Mouse (Mus musculus) limb, embryonic 15.5 days (tissue): ENCODE measurements around the gene Bex4. TPM values are rescaled to one million over a fixed set of nuclear protein-coding genes. Genes with fewer than 3 reads are reported as not detected.
"Not testable (repeated sequence)": the region's sequence is repeated elsewhere in the genome, so short reads cannot be mapped to it uniquely, and the experiment has no call there.

Experiments used
- ATAC-seq: fragments of 200-750 bp; cut with Nextera tagmentation; 2 replicates; pipeline ENCODE4 v1.8.0; 2017; ENCODE audit warnings: low read depth, moderate TSS enrichment; ENCODE audit not compliant: insufficient number of reproducible peaks, low FRiP score, low TSS enrichment
- H3K27ac ChIP-seq: fragments of 300-500 bp; sonication (generic); 2 replicates; pipeline ENCODE4 v1.5.1; 2015; ENCODE audit warnings: moderate library complexity, mild to moderate bottlenecking, inconsistent platforms
- H3K27me3 ChIP-seq: fragments of 300-500 bp; sonication (generic); 2 replicates; pipeline ENCODE4 v1.6.1; 2015; ENCODE audit warnings: inconsistent platforms
- H3K36me3 ChIP-seq: fragments of 300-500 bp; sonication (generic); 2 replicates; pipeline ENCODE4 v1.6.1; 2015; ENCODE audit warnings: inconsistent platforms
- H3K4me1 ChIP-seq: fragments of 300-500 bp; sonication (generic); 2 replicates; pipeline ENCODE4 v1.6.1; 2015; ENCODE audit warnings: inconsistent platforms
- H3K4me2 ChIP-seq: fragments of 300-500 bp; sonication (generic); 2 replicates; pipeline ENCODE4 v1.6.1; 2015; ENCODE audit warnings: mild to moderate bottlenecking, inconsistent platforms
- H3K4me3 ChIP-seq: fragments of 300-500 bp; sonication (generic); 2 replicates; pipeline ENCODE4 v1.5.1; 2015; ENCODE audit warnings: mild to moderate bottlenecking, inconsistent platforms
- H3K9ac ChIP-seq: fragments of 300-500 bp; sonication (generic); 2 replicates; pipeline ENCODE4 v1.6.1; 2015; ENCODE audit warnings: inconsistent platforms
- H3K9me3 ChIP-seq: fragments of 300-500 bp; sonication (generic); 2 replicates; pipeline ENCODE4 v1.6.1; 2016; ENCODE audit warnings: inconsistent platforms
- WGBS: fragments of 180-500 bp; shearing (Covaris S2); methylation state at CpG from one replicate; pipeline ENCODE4 v1.1.7; 2015; 5-methylcytosine and 5-hydroxymethylcytosine counted together
- polyA plus RNA-seq: library from polyadenylated mRNA; unstranded; fragments of >200 nt; fragmentation: Nextera tagmentation; extraction: Ambion mirVana; gene quantifications from 2 replicates; pipeline ENCODE4 v1.2.1, GENCODE M21; 2015

Gene Bex4
- polyA plus RNA-seq, 1 experiment from 2014 or later, result 32.2 TPM

GRCm38 (mm10) chrX:136139640-136140004 lies 826 bp downstream of the Bex4 start:
- 32% methylated on average over 5 of the region's 5 CpGs for WGBS
- Histone ChIP-seq H3K4me2 (peak overlapping the region; percentile 42), H3K4me3 (peak overlapping the region; percentile 35)
- not testable (repeated sequence) for H3K9ac ChIP-seq, H3K4me1 ChIP-seq, H3K27ac ChIP-seq, H3K27me3 ChIP-seq, H3K36me3 ChIP-seq, ATAC-seq, H3K9me3 ChIP-seq

- no peak overlapping the region for H3K27ac ChIP-seq
- WGBS, result 76% methylated on average over 5 of the region's 5 CpGs
- H3K36me3 ChIP-seq, result no peaks in the 10 kb centered on the region
- no peaks in the 10 kb centered on the region for H3K4me1 ChIP-seq
- no peak for ATAC-seq
- H3K4me2 ChIP-seq, result no peak overlapping the region
- H3K9ac ChIP-seq, result no peak overlapping the region
- no peaks in the 10 kb centered on the region for H3K9me3 ChIP-seq
- no peaks in the 10 kb centered on the region for H3K27me3 ChIP-seq
- H3K4me3 ChIP-seq, result no peak overlapping the region
Observed at GRCm38 (mm10) chrX:136141385-136141784, 2.6 kb downstream of the Bex4 start.

GRCm38 (mm10) chrX:136143711-136144110 lies 4.9 kb downstream of the Bex4 start:
- ATAC-seq, result no peak

GRCm38 (mm10) chrX:136144195-136144594 lies 5.4 kb downstream of the Bex4 start:
- 64% methylated on average over 7 of the region's 7 CpGs for WGBS
- Histone ChIP-seq H3K4me3 (no peak overlapping the region), H3K27ac (no peak overlapping the region), H3K4me1 (no peaks in the 10 kb centered on the region), H3K27me3 (0 out of 2 replicates have a peak, but pooled peaks cover 3% of the 10 kb centered on the region), H3K4me2 (no peak overlapping the region), H3K9me3 (no peaks in the 10 kb centered on the region), H3K9ac (no peak overlapping the region), H3K36me3 (no peaks in the 10 kb centered on the region)
- ATAC-seq, result no peak

More at GRCm38 (mm10) chrX:136143711-136144110, 4.9 kb downstream of the Bex4 start:
- Histone ChIP-seq H3K4me1 (no peaks in the 10 kb centered on the region), H3K9ac (no peak overlapping the region), H3K27me3 (0 out of 2 replicates have a peak, but pooled peaks cover 3% of the 10 kb centered on the region), H3K4me3 (no peak overlapping the region), H3K36me3 (no peaks in the 10 kb centered on the region), H3K9me3 (no peaks in the 10 kb centered on the region), H3K27ac (no peak overlapping the region), H3K4me2 (no peak overlapping the region)
- 59% methylated on average over 2 of the region's 2 CpGs for WGBS

- 65% methylated on average over 10 of the region's 10 CpGs for WGBS
- Histone ChIP-seq H3K9me3 (no peaks in the 10 kb centered on the region), H3K4me3 (peak overlapping the region; percentile 52), H3K27ac (0 out of 2 replicates have a peak overlapping the region, but pooled peaks have one; percentile 17), H3K4me2 (peak overlapping the region; percentile 41), H3K27me3 (0 out of 2 replicates have a peak, but pooled peaks cover 4% of the 10 kb centered on the region), H3K4me1 (0 out of 2 replicates have a peak, but pooled peaks cover 2% of the 10 kb centered on the region), H3K9ac (no peak overlapping the region), H3K36me3 (no peaks in the 10 kb centered on the region)
- no peak for ATAC-seq
Observed at GRCm38 (mm10) chrX:136170625-136171024, 31.8 kb downstream of the Bex4 start.

GRCm38 (mm10) chrX:136171189-136172117 lies 32.7 kb downstream of the Bex4 start:
- Histone ChIP-seq H3K4me2 (peak overlapping the region; percentile 41), H3K36me3 (no peaks in the 10 kb centered on the region), H3K27me3 (0 out of 2 replicates have a peak, but pooled peaks cover under 1% of the 10 kb centered on the region), H3K9me3 (no peaks in the 10 kb centered on the region), H3K27ac (peak overlapping the region; percentile 89), H3K4me1 (0 out of 2 replicates have a peak, but pooled peaks cover 2% of the 10 kb centered on the region), H3K9ac (peak overlapping the region; percentile 57), H3K4me3 (peak overlapping the region; percentile 52)
- ATAC-seq, result 0 out of 2 replicates have a peak, but pooled peaks have one; percentile 5
- 19% methylated on average over 24 of the region's 24 CpGs for WGBS

- Histone ChIP-seq H3K4me1 (0 out of 2 replicates have a peak, but pooled peaks cover 2% of the 10 kb centered on the region), H3K27me3 (no peaks in the 10 kb centered on the region), H3K9ac (peak within 1 kb of the TSS; percentile 57), H3K4me3 (peak within 1 kb of the TSS; percentile 52), H3K9me3 (no peaks in the 10 kb centered on the region), H3K27ac (peak within 1 kb of the TSS; percentile 89), H3K4me2 (peak within 1 kb of the TSS; percentile 41), H3K36me3 (no peaks in the 10 kb centered on the region)
- 25% methylated on average over 10 of the region's 10 CpGs for WGBS
- peak; percentile 98 for ATAC-seq
Observed at GRCm38 (mm10) chrX:136172118-136172551, 33.3 kb downstream of the Bex4 start, which contains the start of gene Tceal8. Tceal8 (minus strand) TSS chrX:136172342.

- 31% methylated on average over 10 of the region's 10 CpGs for WGBS
- Histone ChIP-seq H3K27ac (peak overlapping the region; percentile 54; the same call in 1 of the 2 replicates), H3K4me1 (0 out of 2 replicates have a peak, but pooled peaks cover 2% of the 10 kb centered on the region), H3K9me3 (no peaks in the 10 kb centered on the region), H3K27me3 (no peaks in the 10 kb centered on the region), H3K4me2 (peak overlapping the region; percentile 32), H3K9ac (no peak overlapping the region), H3K4me3 (peak overlapping the region; percentile 52), H3K36me3 (no peaks in the 10 kb centered on the region)
- ATAC-seq, result no peak
Observed at GRCm38 (mm10) chrX:136172786-136173185, 34.0 kb downstream of the Bex4 start.

- no peaks in the 10 kb centered on the region for H3K36me3 ChIP-seq
- H3K4me2 ChIP-seq, result no peak overlapping the region
- no peaks in the 10 kb centered on the region for H3K4me1 ChIP-seq
- no peaks in the 10 kb centered on the region for H3K9me3 ChIP-seq
- 32% methylated on average over 11 of the region's 11 CpGs for WGBS
- no peak overlapping the region for H3K27ac ChIP-seq
- H3K4me3 ChIP-seq, result no peak overlapping the region
- no peak overlapping the region for H3K9ac ChIP-seq
- no peak for ATAC-seq
- peaks cover 6% of the 10 kb centered on the region for H3K27me3 ChIP-seq
Observed at GRCm38 (mm10) chrX:136180897-136181553, 42.2 kb downstream of the Bex4 start.

- 87% methylated on average over 1 of the region's 1 CpGs for WGBS
- ATAC-seq, result no peak
- no peak overlapping the region for H3K27ac ChIP-seq
- H3K9me3 ChIP-seq, result no peaks in the 10 kb centered on the region
- peaks cover 6% of the 10 kb centered on the region for H3K27me3 ChIP-seq
- no peaks in the 10 kb centered on the region for H3K4me1 ChIP-seq
- H3K4me3 ChIP-seq, result no peak overlapping the region
- H3K4me2 ChIP-seq, result no peak overlapping the region
- no peak overlapping the region for H3K9ac ChIP-seq
- no peaks in the 10 kb centered on the region for H3K36me3 ChIP-seq
Observed at GRCm38 (mm10) chrX:136183107-136183506, 44.3 kb downstream of the Bex4 start.
